Mouse (Mus musculus) ES-CJ7 (cell line): Measurements from ENCODE around the gene Wdfy3.

ENCODE experiments used
- DNase-seq: peaks from one replicate; pipeline ENCODE4 v3.0.0; 2011; ENCODE audit warnings: low read depth, low spot score

Gene Wdfy3

DNA sequence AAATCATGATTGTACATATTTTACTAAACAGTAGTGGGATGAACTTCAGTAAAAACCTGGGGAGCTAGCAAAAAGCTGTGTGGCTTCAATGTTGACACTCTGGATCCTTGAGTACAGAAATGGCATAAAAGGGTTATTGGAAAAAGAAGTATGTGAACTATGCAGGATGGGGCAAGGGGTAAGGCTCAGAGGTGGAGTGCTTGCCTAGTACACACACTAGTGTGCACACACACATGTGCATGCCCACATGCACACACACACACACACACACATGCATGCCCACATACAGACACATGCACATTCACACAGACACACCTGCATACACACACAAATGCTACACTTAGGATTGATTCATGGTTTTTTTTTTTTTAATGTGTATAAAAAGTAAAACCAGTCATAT lies 280.0 kb downstream of the Wdfy3 start:
- DNase-seq = no peak

DNA sequence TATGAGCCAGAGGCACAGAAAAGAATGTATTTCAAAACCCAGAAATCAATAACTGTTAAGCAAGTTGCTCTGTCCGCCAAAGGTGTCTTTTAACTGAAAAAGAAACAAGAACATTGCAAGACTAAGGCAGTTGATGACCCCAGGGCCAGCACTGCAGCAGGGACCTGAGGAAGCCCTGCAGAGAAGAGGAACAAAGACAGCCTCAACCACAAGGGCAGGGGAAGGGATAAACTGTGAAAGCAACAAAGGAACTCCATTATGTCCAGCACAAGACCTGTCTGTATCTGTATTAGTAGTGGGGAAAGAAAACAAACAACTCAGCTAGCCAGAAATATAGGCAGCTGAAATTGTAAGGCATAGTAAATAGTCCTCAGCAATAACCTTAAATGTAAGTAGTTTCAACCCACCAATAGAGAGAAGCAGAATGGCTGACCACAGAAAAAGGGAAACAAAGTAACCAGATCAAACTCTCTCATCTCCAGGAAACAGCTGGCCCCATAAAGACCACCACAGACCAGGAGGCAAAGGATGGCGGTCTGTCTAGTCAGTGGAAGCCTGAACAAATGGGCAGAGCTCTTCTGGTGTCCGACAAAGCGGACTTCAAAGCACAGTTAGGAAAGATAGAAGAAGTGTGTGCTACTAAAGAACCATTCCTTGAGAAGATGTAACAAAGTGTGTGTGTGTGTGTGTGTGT lies 283.7 kb downstream of the Wdfy3 start:
- DNase-seq = no peak

DNA sequence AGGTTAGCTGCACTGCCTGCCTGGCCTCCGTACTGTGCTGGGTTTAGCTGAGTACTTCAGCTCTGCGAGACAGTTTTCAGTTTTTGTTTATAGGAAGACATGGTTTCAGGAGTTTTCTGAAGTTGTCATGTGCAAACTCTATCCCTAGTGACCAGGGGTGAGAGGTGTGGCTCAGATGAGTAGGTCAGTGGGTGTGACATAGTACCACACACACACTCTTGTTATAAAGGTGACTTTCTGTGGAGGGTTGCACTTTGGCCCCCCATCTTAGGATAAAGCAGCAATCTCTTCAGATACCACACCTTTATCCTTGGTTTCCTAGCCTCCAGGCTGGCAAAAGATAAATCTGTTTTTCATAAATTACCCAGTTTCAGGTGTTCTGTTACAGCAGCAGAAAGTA lies 284.9 kb downstream of the Wdfy3 start:
- DNase-seq = no peak

DNA sequence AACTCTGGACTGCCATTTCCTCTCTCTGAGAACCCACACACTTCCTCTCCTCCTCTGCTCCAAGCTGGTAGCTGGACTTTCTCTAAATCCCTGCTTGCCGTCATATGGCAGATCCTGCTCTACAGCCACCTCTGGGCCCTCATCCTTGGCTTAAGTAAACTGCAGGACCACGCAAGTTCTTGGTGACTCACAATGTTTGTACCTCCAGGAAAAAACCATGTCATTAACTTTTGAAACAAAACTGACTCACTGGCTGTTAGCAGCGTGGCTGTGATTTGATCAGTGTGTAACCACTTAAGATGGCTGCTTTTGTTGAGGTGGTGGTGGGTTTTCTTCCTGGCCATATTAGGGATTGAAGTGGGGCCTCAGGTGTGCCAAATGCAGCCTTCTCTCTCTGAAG lies 285.4 kb downstream of the Wdfy3 start:
- DNase-seq = no peak
